33 mouse cellular contexts compared by ENCODE assay signal in genomic region chr6:103546314-103546713, GRCm38 (mm10). TPM values are rescaled to one million over a fixed set of nuclear protein-coding genes. Genes with fewer than 3 reads are reported as not detected.
"Had no signal": no experiment of that assay in that cellular context is flagged by ENCODE, and none has a peak within 500 bp of the region (broad histone marks: within the 10 kb centered on the region; RNA-seq: fewer than 3 reads in every experiment).

No protein-coding gene starts in this region.

- H3K27ac ChIP-seq: heart, embryonic 13.5 days; heart, embryonic 15.5 days; hindbrain, embryonic 10.5 days; hindbrain, embryonic 12.5 days; hindbrain, embryonic 15.5 days; hindbrain, postnatal 0 days; intestine, embryonic 15.5 days; kidney, embryonic 15.5 days; kidney, postnatal 0 days; layer of hippocampus, adult 2 months; left cerebral cortex, adult 2 months had no signal

- H3K27me3 ChIP-seq: heart, embryonic 12.5 days; heart, embryonic 13.5 days; heart, embryonic 15.5 days; hindbrain, embryonic 12.5 days; hindbrain, embryonic 15.5 days; intestine, embryonic 15.5 days; kidney, embryonic 15.5 days had no signal

- H3K9ac ChIP-seq: heart, embryonic 12.5 days; heart, embryonic 13.5 days; heart, embryonic 15.5 days; hindbrain, embryonic 12.5 days; hindbrain, embryonic 15.5 days; intestine, embryonic 15.5 days; kidney, embryonic 15.5 days had no signal

- ATAC-seq: hindbrain, embryonic 16.5 days; hindbrain, postnatal 0 days; inflammation-experienced regulatory T-cells, adult 6 months; intestine, embryonic 15.5 days; intestine, postnatal 0 days had no signal

- H3K4me3 ChIP-seq: heart, embryonic 12.5 days; heart, embryonic 13.5 days; heart, embryonic 15.5 days; hindbrain, embryonic 10.5 days; hindbrain, embryonic 12.5 days; hindbrain, embryonic 15.5 days; intestine, embryonic 15.5 days; kidney, embryonic 15.5 days; layer of hippocampus, adult 2 months; left cerebral cortex, adult 2 months had no signal

- H3K4me2 ChIP-seq: heart, embryonic 11.5 days; heart, embryonic 12.5 days; heart, embryonic 13.5 days; heart, embryonic 15.5 days; hindbrain, embryonic 12.5 days; hindbrain, embryonic 15.5 days; intestine, embryonic 15.5 days; kidney, embryonic 15.5 days had no signal

- H3K36me3 ChIP-seq: heart, embryonic 12.5 days; heart, embryonic 13.5 days; heart, embryonic 15.5 days; hindbrain, embryonic 10.5 days; hindbrain, embryonic 12.5 days; hindbrain, embryonic 15.5 days; intestine, embryonic 15.5 days; kidney, embryonic 15.5 days had no signal

- DNase-seq: heart, postnatal 10 days; heart, postnatal 14 days; heart, postnatal 36 days; heart, postnatal 4 days; kidney, adult 11 months; kidney, adult 18-20 months; kidney, adult 2 months; kidney, adult 8-10 months; kidney, adult 9 months; kidney, postnatal 10 days; kidney, postnatal 14 days; kidney, postnatal 25 days; kidney, postnatal 36 days; kidney, postnatal 4 days; layer of hippocampus, adult 9-11 months; layer of hippocampus, postnatal 36 days had no signal

- H3K4me1 ChIP-seq: heart, embryonic 12.5 days; heart, embryonic 13.5 days; heart, embryonic 15.5 days; hindbrain, embryonic 10.5 days; hindbrain, embryonic 12.5 days; intestine, embryonic 15.5 days; kidney, embryonic 15.5 days had no signal

- H3K9me3 ChIP-seq: heart, embryonic 12.5 days; heart, embryonic 13.5 days; heart, embryonic 15.5 days; hindbrain, embryonic 10.5 days; hindbrain, embryonic 12.5 days; hindbrain, embryonic 15.5 days; intestine, embryonic 15.5 days; kidney, embryonic 15.5 days had no signal

RNA-seq across cellular contexts. Expression of gene Chl1, which starts 35.9 kb away (rescaled TPM):
- polyA plus RNA-seq: heart, embryonic 12.5 days; heart, postnatal 0 days had no signal
